Mouse (Mus musculus) T-cell, adult 2 months (primary cell): ENCODE measurements at regions not wholly inside any gene's neighbourhood (a gene's known extent, or its start where the extent isn't known, plus 50 kb on each side); places are given as distances from the start of the nearest gene placed in this dataset.

Source experiments
- DNase-seq: peaks from one replicate; pipeline ENCODE4 v3.0.0; 2022; ENCODE audit warnings: low spot score

GRCm38 (mm10) chr3:35361086-35361485, 392.8 kb upstream of the Atp11b start:
- no peak for DNase-seq

DNA sequence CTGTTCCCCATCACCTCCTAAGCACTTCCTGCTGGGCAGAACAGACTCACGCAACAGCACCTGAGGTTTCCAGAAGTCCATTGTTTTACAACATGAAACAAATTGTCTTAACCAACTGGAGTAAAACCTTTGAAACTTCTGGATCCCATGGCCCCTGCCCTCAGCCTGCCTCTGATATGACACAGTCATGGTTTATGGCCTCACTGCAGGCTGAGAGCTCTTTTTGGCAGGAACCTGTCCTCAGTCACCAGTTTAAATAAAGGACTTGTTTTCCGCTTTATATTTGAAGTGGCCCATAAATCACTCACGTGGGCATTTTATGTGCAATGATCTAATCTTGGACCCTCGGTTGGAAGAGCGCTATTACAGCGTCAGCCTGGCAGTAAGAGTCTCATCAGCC, 388.5 kb upstream of the Atp11b start:
- no peak for DNase-seq

DNA sequence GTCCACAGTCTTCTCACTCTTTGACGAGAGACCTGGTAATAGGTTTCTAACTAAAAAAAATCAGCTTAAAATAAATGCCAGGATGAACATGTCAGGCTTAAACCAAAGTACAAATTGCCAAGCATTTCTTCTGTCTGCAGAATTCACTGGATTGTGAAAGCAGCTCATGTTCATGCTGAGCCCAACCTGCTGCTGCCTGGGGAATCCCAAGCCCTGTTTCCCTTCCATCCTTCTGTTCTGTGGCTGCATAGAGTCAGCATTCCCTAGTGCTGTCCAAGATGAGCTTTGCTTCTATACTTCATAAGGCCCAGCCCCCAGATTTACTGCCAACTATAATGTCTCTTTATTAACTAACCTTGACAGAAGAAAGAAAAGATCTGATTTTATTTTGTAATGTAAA, 381.6 kb upstream of the Atp11b start:
- DNase-seq: no peak

DNA sequence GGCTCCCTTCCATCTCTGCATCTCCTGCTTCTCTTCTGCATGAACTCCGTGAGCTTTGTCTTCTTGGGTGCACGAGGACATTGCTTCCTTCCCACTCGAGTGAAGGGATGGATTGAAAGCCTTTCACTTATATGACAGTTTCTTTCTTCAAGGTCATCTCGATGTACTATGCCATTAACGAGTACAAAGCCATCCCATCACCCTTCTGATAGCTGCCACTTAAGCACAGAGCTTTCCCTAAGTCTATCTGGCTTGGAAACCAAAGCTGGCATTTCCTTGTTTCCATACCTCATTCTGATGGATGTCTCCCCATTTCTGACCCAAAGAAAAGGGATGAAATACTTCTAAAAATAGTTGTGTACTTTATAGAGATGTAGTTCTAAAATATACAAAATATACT, 366.5 kb upstream of the Atp11b start:
- DNase-seq: no peak

GRCm38 (mm10) chr3:35392657-35393056, 361.2 kb upstream of the Atp11b start:
- DNase-seq: no peak

DNA sequence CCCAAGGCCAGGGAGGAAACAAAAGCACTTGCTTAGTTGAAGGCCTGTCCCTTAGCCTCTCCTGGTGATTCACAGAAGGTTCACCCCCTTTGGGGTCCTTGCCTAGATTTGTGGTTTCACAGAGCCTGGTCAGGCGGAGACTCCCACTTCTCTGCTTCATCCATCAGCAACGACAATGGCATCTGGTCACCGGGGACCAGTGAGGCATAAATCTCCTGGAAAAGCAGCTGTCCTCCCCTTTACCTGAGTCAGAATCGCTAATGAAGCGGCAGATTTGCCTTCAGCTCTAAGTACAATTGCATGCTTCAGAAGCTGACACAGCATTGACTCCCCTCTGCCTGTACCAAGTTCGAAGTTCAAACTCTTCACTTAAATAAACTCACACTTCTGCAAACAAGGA, 353.7 kb upstream of the Atp11b start:
- DNase-seq: no peak

- no peak for DNase-seq
These were observed 351.2 kb upstream of the Atp11b start for GRCm38 (mm10) chr3:35402666-35403065.

DNA sequence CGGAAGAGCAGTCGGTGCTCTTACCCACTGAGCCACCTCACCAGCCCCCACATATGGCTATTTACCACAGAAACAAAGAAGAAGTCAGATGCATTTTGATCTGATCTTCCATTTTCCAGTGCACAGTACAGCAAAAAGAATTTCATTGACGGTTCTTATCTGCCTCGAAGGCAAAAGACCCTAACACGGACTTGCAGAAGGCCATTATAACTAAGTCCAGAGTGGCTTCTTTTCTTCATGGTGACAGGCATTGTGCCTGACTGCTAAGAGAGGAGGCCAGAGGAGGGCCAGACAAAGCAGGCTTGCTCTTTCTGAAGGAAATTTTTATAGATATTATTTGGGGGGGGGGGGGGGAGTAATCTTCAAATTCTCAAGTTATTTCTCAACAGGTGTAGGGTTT, 350.0 kb upstream of the Atp11b start:
- DNase-seq: no peak

GRCm38 (mm10) chr3:35404492-35405390, 349.2 kb upstream of the Atp11b start:
- no peak for DNase-seq

DNA sequence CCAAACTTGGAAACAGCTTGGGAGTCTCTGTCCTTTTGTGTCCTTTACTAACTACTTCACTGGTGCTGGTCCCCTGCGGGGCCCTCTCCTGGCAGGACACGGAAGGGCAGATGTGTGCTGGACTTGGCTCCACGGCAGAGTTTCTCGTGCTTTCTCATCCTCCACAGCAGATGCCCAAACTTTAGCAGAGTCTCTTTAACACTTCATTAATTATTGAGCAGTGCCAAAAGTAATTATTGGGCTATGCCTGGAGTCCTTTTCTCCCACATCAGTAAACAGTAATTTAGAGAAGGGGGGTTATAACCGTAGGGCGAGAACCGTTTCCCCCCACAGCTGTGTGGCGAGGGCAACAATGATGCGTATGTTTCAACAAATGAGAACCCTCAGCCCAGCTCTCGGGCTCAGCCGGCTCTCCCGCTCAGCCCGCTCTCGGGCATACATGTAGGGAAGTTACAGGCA, 348.3 kb upstream of the Atp11b start:
- no peak for DNase-seq

- DNase-seq: no peak
These were observed 316.2 kb upstream of the Atp11b start for GRCm38 (mm10) chr3:35437687-35438086.

DNA sequence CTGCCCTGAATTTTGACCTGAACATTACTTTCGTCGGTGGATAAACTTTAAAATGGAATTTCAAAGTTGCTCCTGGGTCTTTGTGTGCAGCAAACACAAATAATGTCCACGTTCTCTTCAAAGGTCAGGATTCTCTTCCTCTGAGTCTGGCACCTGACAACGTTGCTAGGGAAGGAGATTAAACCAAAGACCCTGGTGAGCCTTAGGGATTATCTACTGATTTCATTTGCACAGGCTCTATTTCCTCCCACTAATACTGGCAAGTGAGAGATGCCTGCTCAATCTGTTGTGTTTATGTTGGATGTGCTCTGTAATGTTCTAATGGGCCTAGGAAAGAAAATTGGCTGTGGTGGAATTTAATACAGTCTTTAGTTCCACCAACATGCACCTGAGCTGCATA, 291.0 kb upstream of the Atp11b start:
- no peak for DNase-seq

- no peak for DNase-seq
These were observed 289.5 kb upstream of the Atp11b start for GRCm38 (mm10) chr3:35464212-35464911.

DNA sequence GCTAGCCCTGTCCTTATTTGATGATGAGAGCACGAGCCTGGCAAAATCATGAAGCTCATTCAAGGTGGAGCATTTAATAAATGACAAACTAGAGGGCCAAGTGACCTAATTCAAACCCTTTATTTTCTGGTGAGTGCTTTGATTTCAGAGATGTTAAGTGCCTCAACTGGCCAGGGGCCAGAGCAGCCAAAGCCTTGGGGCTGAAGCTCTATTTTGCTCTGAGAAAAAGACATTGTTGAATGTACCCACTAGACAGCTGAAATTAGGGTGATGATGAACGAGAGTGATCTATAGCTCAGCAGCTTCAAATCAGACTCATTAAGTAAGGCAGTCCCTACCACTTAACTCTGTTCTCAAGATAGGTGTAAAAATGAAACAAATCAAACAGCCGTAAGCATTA, 287.9 kb upstream of the Atp11b start:
- no peak for DNase-seq

DNA sequence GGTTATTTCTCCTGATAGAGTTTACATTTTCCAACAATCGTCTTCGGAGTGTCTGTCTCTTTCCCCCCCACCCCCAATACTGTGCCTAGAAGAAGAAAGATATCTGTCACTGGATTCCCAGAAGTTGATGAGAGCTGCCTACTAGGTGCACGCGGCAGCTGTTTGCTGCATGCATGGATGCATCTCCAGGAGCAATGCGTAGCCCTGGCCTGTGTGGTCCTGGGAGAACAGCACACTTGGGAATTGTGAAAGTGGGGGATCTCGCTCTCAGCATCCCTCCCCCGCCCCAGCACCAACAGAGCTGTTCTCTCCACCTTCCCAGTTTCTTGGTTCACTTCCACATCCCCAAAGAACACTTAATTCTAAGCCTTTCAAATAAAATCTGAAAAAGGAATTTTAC, 280.6 kb upstream of the Atp11b start:
- no peak for DNase-seq

DNA sequence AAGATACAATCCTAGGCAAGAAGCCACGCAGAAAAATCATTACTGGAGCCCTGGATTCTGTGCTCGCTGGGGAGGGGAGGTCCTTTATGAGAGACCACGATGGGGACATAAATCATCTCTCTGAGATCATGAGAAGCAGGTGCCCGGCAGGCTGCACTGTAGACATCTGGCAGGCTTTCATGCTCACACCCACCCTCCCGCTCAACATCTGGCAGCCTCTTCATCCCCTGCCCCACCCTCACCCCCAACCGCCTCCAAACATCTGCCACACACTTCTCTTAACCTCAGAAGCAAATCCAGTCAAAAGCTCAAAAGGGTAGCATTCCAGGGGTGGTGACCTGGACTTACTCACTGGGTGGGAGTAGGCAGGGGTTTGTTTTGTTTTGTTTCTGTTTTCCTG, 279.5 kb upstream of the Atp11b start:
- DNase-seq: no peak

DNA sequence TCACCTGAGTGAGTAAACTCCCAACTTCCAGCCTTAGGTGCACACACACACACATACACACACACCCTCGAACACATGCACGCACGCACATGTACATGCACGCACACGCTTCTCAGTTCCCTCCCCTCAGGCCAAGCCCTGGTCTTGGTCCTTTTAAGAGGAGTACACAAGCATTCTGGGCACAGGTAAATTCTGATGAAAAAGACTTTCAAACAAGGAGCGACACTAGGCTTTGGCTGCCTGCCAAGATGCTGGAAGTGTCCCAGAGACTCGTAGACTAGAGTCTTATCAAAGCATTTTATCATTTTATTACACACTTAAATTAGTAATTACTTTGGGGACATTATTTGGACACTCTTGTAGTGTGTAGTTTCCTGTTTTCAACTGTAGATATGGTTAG, 278.6 kb upstream of the Atp11b start:
- no peak for DNase-seq

GRCm38 (mm10) chr3:35480714-35481695, 272.9 kb upstream of the Atp11b start:
- DNase-seq: no peak

- DNase-seq: no peak
These were observed 272.1 kb upstream of the Atp11b start for GRCm38 (mm10) chr3:35481841-35482240.

GRCm38 (mm10) chr3:35482296-35482695, 271.6 kb upstream of the Atp11b start:
- no peak for DNase-seq

DNA sequence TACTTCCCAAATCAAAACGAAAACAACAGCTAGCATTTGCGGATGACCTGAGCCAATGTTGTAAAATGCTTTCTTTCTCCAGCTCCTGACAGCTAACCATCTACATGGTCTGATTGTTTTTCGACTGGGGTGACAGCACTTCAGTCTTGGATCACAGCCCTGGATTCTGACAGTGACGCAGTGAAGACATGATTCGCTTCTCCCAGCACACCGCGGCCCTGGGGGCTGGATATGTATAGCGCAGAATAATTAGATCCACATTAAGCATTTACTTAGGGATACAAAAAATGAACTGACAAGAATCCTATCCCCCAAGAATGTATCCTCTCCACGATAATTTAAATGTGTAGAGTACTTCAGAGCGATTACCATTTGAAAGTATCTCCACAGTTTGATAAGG, 271.1 kb upstream of the Atp11b start:
- no peak for DNase-seq
